Mouse (Mus musculus) erythroblast, embryonic 14.5 days (primary cell): ENCODE results near the gene Arg1. TPM values are rescaled to one million over a fixed set of nuclear protein-coding genes. Genes with fewer than 3 reads are reported as not detected.

Experiments
- H3K27me3 ChIP-seq: 2 replicates; pipeline ENCODE4 v1.6.1; 2012; ENCODE audit warnings: inconsistent platforms; ENCODE audit not compliant: control insufficient read depth
- H3K36me3 ChIP-seq: 2 replicates; pipeline ENCODE4 v1.6.1; 2012; ENCODE audit warnings: mild to moderate bottlenecking, inconsistent platforms; ENCODE audit not compliant: control insufficient read depth
- H3K4me1 ChIP-seq: 2 replicates; pipeline ENCODE4 v1.6.1; 2012; ENCODE audit warnings: inconsistent platforms; ENCODE audit not compliant: control insufficient read depth
- H3K4me3 ChIP-seq: replicated peaks from 2 replicates; pipeline ENCODE3; 2012; ENCODE audit warnings: moderate library complexity, mild to moderate bottlenecking, inconsistent platforms
- H3K9me3 ChIP-seq: 2 replicates; pipeline ENCODE4 v1.6.1; 2012; ENCODE audit warnings: low read length, inconsistent platforms, mixed read lengths; ENCODE audit not compliant: control insufficient read depth
- GATA1 ChIP-seq: IDR thresholded peaks from 2 replicates; pipeline ENCODE4 v1.6.1; 2012; ENCODE audit warnings: low read length, inconsistent platforms, mixed read lengths
- TAL1 ChIP-seq: IDR thresholded peaks from 3 replicates; pipeline ENCODE4 v1.6.1; 2012; ENCODE audit warnings: low read length, inconsistent platforms, mixed read lengths
- polyA plus RNA-seq: library from polyadenylated mRNA; stranded (reverse); fragments of >175 nt; gene quantifications from 2 replicates; pipeline ENCODE4 v1.2.3, GENCODE M21; 2012

Arg1 gene
- 0.06 TPM in 1 of 2 replicates, not detected in the other for polyA plus RNA-seq

GRCm38 (mm10) chr10:24926962-24927720 is at the start of gene Arg1:
Arg1 (minus strand) TSS chr10:24927484.
- Histone ChIP-seq H3K4me1 (peaks cover 2% of the 10 kb centered on the region), H3K36me3 (no peaks in the 10 kb centered on the region), H3K27me3 (no peaks in the 10 kb centered on the region), H3K4me3 (peak within 1 kb of the TSS; percentile 19), H3K9me3 (no peaks in the 10 kb centered on the region)
- TF ChIP-seq TAL1 (no peak), GATA1 (no peak)

GRCm38 (mm10) chr10:24973845-24974514 is 46.7 kb upstream of the Arg1 start:
- no peaks in the 10 kb centered on the region for H3K36me3 ChIP-seq
- H3K27me3 ChIP-seq, result no peaks in the 10 kb centered on the region
- no peak overlapping the region for H3K4me3 ChIP-seq
- H3K4me1 ChIP-seq, result no peaks in the 10 kb centered on the region
- TF ChIP-seq GATA1 (no peak), TAL1 (no peak)
- H3K9me3 ChIP-seq, result no peaks in the 10 kb centered on the region

GRCm38 (mm10) chr10:24973385-24973784 is 46.1 kb upstream of the Arg1 start:
- no peak for TF ChIP-seq GATA1
- no peak for TF ChIP-seq TAL1
- no peak overlapping the region for H3K4me3 ChIP-seq
- H3K27me3 ChIP-seq, result no peaks in the 10 kb centered on the region
- H3K9me3 ChIP-seq, result no peaks in the 10 kb centered on the region
- H3K4me1 ChIP-seq, result no peaks in the 10 kb centered on the region
- H3K36me3 ChIP-seq, result no peaks in the 10 kb centered on the region

- no peaks in the 10 kb centered on the region for H3K36me3 ChIP-seq
- H3K4me3 ChIP-seq, result no peak overlapping the region
- no peaks in the 10 kb centered on the region for H3K4me1 ChIP-seq
- no peaks in the 10 kb centered on the region for H3K9me3 ChIP-seq
- TF ChIP-seq GATA1, result no peak
- TF ChIP-seq TAL1, result no peak
- H3K27me3 ChIP-seq, result no peaks in the 10 kb centered on the region
Measured at GRCm38 (mm10) chr10:24972923-24973322, 45.6 kb upstream of the Arg1 start.

GRCm38 (mm10) chr10:24965821-24966550 is 38.7 kb upstream of the Arg1 start:
- Histone ChIP-seq H3K36me3 (no peaks in the 10 kb centered on the region), H3K4me1 (no peaks in the 10 kb centered on the region), H3K9me3 (no peaks in the 10 kb centered on the region), H3K4me3 (no peak overlapping the region), H3K27me3 (no peaks in the 10 kb centered on the region)
- TF ChIP-seq GATA1 (no peak), TAL1 (no peak)

GRCm38 (mm10) chr10:24961889-24962288 is 34.6 kb upstream of the Arg1 start:
- Histone ChIP-seq H3K4me1 (no peaks in the 10 kb centered on the region), H3K4me3 (no peak overlapping the region), H3K27me3 (no peaks in the 10 kb centered on the region), H3K36me3 (no peaks in the 10 kb centered on the region), H3K9me3 (no peaks in the 10 kb centered on the region)
- TF ChIP-seq TAL1 (no peak), GATA1 (no peak)

GRCm38 (mm10) chr10:24961112-24961511 is 33.8 kb upstream of the Arg1 start:
- no peak for TF ChIP-seq GATA1
- TF ChIP-seq TAL1, result no peak
- H3K36me3 ChIP-seq, result no peaks in the 10 kb centered on the region
- H3K9me3 ChIP-seq, result no peaks in the 10 kb centered on the region
- no peaks in the 10 kb centered on the region for H3K4me1 ChIP-seq
- H3K27me3 ChIP-seq, result no peaks in the 10 kb centered on the region
- no peak overlapping the region for H3K4me3 ChIP-seq

DNA sequence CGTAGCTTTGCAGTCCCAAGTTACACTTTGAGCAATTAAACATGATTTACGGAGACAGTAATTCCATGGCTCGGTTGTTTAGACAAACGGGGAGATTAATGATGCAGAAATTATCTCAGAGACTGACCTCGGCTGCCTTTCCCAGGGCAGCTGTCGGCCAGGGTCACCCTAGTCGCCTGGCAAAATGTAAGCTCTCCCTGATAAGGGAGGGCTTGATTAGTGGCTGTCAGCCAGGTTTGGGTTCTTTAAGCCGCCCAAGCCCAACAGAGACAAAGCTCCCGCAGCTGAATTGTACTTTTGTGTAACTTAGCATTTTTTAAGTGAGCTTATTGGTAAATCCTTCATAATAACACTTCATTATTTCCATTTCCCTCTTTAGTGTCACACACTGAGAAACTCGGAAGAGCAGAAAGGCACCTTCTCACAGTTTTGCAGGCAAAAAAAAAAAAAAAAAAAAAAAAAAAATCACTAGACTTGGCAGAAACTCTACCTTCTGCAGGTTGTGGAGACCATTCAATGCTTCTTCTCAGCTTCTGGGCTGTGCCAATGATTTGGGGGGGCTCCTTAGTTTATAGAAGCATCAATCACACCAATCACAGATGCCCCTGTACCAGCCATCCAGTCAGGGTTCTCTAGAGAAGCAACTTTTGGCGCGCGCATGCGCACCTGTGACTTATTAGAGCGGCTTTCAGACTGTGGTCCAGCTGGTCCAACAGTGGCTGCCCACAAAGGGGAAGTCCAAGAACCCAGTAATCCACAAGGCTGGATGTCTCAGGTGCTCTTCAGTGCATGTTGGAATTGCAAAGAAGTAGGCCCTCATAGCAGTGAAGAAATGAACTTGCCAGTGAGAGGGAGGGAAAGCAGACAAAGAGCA is 32.0 kb upstream of the Arg1 start:
- no peaks in the 10 kb centered on the region for H3K36me3 ChIP-seq
- no peaks in the 10 kb centered on the region for H3K4me1 ChIP-seq
- no peak for TF ChIP-seq TAL1
- no peak for TF ChIP-seq GATA1
- no peak overlapping the region for H3K4me3 ChIP-seq
- no peaks in the 10 kb centered on the region for H3K27me3 ChIP-seq
- H3K9me3 ChIP-seq, result no peaks in the 10 kb centered on the region
